Mouse (Mus musculus) B cell, adult 2 months (primary cell): ENCODE measurements around the gene Fgfr2.

ENCODE experiments used
- DNase-seq, 2 experiments: peaks; one replicate each; pipeline ENCODE4 v3.0.0; 2022

Gene Fgfr2

DNA sequence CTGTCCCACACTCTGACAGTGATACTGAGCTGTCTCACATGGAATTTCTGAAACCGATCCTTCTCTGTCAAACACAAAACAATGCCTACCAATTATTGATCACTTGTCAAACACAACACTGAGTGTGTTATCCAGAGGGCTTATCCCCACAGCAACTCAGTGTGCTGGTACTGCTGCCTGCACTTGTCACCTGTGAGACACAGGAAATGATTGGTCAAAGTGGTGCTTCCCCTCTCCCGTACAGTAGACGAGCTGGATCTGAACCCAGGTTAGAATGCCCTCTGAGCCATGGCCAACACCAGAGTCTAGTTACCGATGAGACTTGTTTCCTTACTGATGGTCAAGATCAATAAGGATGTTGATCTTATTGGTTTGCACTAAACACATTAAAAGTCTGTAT is 2321.3 kb downstream of the Fgfr2 start:
- peak in 1 of 2 experiments; percentile 8 for DNase-seq

GRCm38 (mm10) chr7:130800681-130801080 is 2322.5 kb downstream of the Fgfr2 start:
- DNase-seq: peak in 1 of 2 experiments; percentile 10

DNA sequence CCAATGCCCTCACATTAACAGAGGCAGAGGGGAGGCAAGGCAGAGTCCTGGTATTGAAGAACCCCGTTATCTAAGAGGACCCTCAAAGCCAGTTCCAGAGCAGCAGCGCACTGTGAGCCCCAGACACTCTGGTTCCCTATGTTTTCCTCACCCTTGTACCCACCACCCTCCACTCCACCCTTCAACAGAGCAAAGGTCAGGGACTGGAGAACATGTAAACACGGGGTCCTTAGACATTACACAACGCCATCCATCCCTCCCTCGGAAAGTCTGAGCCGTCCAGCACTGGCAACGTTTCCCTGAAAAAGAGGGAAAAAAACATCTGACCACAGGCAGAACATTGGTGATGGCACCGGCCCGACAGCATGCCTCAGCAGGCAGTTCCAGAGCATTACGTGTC is 2323.7 kb downstream of the Fgfr2 start:
- DNase-seq: no peak

GRCm38 (mm10) chr7:130797524-130797923 is 2325.6 kb downstream of the Fgfr2 start:
- DNase-seq: no peak

DNA sequence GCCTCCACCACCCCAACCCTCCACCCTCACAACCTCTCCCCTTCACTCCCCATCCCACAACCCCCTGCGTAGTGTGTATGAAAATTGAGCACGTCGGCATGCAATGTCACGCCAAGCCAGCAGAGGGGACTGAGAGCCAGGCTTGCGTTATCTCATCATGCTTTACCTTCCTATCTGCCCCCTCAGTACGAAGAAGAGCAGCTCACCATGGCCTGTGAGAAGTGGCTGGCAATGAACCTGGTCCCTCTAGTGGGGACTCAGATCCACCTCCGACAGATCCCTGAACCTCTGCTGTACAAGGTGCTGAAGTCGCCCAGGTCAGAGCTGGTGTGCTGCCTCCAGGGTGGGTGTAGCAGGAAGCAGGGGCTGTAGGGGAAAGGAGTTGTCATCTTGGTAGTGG is 2326.4 kb downstream of the Fgfr2 start:
- no peak for DNase-seq

DNA sequence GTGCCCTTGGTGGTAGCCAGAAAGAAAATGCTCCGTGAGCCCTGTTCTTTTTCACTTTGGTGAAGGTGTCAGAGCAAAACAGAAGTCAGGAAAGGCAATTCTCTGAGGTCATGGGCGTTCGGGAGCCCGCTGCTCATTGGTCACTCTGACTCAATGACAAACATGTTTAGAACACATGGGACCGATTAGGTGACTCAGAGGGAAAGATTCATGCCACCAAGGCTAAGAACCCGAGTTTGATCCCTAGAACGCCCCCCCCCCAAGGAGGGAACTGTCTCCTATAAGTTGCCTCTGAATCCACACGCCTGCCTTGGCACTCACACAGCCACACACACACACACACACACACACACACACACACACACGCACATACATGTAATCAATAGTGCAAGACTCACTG is 2329.5 kb downstream of the Fgfr2 start:
- DNase-seq: no peak

GRCm38 (mm10) chr7:130789456-130789855 is 2333.7 kb downstream of the Fgfr2 start:
- DNase-seq: peak; percentile 26 to 39

DNA sequence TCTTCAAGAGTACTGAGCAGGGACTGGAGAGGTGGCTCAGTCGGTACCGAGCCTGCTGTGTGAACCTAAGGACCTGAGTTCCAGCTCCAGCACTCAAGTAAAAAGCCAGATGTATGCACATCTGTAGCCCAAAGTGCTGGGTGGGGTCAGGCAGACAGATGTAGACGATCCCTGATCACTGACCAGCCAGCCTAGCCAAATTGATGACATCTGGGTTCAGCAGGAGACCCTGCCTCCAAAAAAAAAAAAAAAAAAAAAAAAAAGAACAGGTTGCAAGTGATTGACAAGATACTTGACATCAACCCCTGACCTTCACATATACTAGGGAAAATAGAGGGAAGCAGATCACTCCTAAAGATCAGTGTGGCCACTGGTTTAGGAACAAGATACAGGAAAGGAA is 2334.2 kb downstream of the Fgfr2 start:
- no peak for DNase-seq

GRCm38 (mm10) chr7:130787537-130787936 is 2335.6 kb downstream of the Fgfr2 start:
- no peak for DNase-seq

GRCm38 (mm10) chr7:130786708-130787107 is 2336.4 kb downstream of the Fgfr2 start:
- DNase-seq: no peak

DNA sequence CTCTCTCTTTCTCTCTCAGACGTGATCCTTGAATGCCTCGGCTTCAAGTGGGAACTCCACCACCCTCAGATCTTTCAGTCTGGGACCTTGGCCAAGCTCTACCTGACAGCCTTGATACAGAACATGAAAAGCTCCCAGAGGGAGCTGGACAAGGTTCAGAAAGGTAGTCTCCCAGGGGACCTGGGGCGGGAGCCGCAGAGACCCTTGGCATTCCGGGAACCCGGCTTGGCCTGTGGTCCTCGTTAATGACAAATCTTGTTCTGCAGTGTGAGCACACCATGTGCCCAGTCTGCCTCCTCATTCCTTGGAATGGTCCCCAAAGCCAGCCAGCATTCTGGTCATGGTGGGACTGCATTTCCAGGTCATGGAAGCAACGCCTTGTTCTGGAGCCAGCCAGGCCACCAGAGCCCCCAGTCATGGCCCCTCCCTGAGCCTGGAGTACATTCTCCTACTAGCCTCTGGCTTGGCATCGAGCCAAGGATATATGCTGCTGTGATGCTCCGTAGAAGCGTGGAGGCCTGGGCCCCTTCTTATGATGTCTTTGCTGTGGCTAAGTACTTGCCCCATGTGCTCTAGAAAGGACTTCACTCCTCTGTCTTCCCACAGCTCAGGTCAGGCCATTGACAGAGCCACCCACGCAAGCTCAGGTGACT is 2337.1 kb downstream of the Fgfr2 start:
- DNase-seq: no peak

GRCm38 (mm10) chr7:130782501-130783050 is 2340.6 kb downstream of the Fgfr2 start:
- no peak for DNase-seq

DNA sequence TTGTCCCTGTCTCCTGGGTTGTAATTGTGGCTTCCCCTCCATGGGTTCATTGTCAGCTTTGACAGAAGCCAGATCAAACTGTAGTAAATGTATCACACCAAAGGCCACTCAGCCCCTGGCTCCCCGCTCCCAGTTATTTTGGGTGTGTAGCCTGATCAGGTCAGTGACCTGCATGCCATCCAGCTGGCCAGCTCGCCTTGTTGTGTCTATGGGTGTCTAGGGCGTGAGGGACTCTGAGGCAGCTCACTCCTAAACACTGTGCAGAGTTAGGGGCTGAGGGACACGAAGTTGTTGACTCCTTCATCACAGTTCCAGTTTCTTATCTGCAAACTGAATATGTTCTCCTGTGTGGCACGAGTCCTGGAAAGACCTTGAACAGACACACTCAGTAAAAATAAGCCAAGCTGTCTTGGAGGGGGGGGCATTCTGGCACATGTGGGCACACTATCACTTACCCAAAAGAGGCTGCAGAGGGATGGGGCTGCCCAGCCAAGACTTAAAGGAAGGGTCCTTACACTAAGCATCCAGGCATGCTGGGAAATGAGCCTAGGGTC is 2342.2 kb downstream of the Fgfr2 start:
- no peak for DNase-seq

GRCm38 (mm10) chr7:130773914-130774630 is 2349.1 kb downstream of the Fgfr2 start, which contains the start of gene Btbd16:
Btbd16 (plus strand) TSS chr7:130774069.
- DNase-seq: peak; percentile 4 to 11

DNA sequence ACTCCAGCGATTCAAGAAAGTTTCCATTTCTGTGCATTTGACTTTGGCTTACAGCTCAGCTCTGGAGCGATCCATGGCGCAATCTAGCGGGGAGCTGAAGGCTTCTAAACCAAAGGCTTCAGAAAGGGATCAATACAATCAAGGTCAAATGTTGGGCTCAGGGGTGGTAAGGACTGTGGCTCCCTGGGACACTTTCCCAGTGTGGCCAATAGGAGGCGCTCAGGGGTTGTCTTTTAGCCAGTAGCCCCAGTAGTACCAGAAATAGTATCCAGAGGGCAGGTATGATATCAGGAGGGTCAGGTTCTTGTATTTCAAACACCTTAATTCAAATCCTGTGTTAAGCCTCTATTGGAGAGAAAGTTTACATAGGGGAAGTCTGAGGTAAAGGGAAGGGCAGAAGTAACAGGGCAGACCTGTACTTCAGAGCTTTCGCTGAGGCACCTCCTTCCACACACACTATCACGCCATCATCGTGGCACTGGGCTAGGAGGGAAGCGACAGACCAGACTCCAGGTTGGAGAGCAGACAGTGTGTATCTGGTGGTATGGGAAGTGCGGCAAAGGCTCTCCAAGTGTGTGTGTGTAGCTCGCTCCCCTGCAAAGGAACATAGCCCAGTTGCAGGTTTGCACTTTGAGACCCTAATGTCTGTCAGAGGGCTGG is 2349.8 kb downstream of the Fgfr2 start:
- peak; percentile 57 to 63 for DNase-seq

DNA sequence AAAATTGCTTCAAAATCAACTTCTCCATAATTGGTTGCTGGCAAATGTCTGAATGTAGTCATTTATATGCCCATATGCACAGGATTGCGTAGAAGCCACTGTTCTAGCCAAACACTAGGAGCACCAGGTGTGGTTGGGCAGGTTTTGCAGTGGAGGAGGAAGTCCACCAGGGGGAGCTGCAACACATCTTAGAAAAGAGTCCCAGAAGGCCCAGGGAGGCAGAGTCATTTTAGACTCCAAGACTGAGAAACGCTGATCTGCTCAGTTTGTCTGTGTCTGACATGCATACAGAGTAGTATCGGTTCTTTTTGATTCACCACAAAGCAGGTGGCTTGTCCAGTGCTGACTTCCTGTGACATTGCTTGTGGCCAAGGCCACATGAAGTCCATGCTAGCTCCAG is 2352.4 kb downstream of the Fgfr2 start:
- DNase-seq: peak; percentile 85 to 88

- no peak for DNase-seq
Observed at GRCm38 (mm10) chr7:130768151-130768550, 2355.0 kb downstream of the Fgfr2 start.

- no peak for DNase-seq
Observed at GRCm38 (mm10) chr7:130766411-130767170, 2356.6 kb downstream of the Fgfr2 start.

GRCm38 (mm10) chr7:130764160-130764559 is 2359.0 kb downstream of the Fgfr2 start:
- no peak for DNase-seq

DNA sequence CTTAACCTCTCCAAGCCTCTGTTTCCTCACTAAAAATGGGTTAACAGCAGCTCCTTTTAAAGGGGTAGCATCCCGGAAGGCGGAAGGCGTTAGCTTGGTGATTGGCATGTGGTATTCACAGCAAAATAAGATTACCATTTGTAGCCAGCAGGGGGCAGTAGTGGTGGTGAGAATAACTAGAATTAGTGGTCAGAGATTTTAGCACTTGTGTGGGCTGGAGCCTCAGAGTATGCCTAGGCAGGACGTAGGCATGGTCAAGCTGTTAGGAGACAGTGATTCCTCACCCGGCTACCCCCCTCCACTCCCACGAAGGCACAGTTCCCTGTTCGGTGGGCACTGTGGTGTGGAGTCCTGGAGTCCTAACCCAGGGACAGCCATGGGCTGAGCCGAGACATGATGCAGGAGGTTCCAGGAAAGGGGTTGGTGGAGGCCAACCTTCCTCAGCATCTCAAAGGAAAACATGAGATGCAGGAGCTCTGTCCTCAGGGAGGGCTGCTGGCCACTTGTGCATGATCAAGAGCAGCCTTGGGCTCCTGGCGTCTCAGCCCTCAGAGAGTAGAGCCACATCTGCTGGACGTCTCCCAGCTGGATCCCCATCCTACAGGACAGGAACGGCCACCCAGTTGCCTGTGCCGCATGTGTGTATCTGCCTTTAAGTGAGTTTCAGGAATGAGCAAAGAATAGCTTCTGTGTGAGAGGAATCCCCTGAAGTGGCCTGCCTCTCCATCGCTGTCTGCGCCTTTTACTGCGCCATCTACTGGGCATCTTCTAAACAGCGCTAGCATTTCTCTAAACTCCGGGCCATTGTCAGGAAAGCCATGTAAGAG is 2360.9 kb downstream of the Fgfr2 start:
- DNase-seq: peak; percentile 73 to 76

DNA sequence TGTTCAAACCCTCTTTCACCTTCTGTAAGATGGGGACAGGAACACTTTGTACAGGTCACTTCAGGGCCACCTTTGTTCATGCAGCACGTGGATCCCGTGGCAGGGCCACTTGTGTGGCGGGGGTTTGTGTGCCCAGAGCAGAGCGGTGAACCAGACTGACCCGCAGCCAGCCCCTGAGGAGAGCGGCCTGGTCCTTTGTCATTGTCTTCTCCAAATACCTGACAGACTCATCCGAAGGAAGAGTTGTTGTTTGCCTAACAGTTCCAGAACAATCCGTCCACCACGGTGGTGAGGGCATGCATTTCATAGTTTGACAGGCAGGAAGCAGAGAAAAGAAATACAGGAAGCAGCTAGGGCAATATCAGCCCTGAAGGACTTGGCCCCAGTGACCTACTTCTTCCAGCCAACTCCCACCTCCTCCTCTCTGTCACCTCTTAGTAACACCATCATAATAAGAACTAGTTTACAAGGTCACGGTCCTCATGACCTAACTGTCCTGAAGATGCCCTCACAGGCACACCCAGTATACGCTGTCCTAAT is 2365.8 kb downstream of the Fgfr2 start:
- DNase-seq: no peak
